Mouse (Mus musculus) limb, embryonic 15.5 days (tissue): Measurements from ENCODE around the gene Tbx2. TPM values are rescaled to one million over a fixed set of nuclear protein-coding genes. Genes with fewer than 3 reads are reported as not detected.

Experiments used
- polyA plus RNA-seq: library from polyadenylated mRNA; unstranded; fragments of >200 nt; fragmentation: Nextera tagmentation; extraction: Ambion mirVana; gene quantifications from 2 replicates; pipeline ENCODE4 v1.2.1, GENCODE M21; 2015

Gene Tbx2
- polyA plus RNA-seq, 1 experiment from 2014 or later: 4.1 TPM

Other genes starting within 250 kb of the Tbx2 start
- not detected in 2 replicates for gene Gm11444, start 17.8 kb downstream of the Tbx2 start, polyA plus RNA-seq
- 14.9 and 21.9 TPM in 2 replicates for gene Tbx4, start 53.9 kb downstream of the Tbx2 start, polyA plus RNA-seq